Comparison of ENCODE assay signal across 9 mouse cellular contexts in the genomic region with DNA sequence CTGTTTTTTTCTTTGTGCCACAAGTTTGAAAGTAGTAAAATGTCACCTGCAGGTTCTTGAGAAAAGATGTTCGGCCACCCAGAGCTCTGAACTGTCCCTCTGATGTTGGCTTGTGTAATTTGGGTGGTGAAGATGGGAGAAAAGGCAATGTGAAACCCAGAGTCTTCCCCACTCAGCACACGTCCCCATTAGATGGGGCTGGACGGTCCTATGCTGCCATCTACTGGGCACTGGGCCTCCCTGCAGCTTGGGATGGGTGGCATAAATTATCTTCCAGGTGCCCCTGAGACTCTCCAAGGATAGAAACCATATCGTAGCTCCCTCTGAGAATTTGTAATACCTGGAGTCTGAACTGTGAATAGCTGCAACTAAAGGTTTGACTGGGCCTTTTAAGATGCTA. TPM values are rescaled to one million over a fixed set of nuclear protein-coding genes. Genes with fewer than 3 reads are reported as not detected.
DNase-seq lines count a peak whose midpoint lies in the region; TF ChIP-seq lines count a peak whose summit lies in the region.
"Had no signal": no experiment of that assay in that cellular context is flagged by ENCODE, and none has a peak within 500 bp of the region (broad histone marks: within the 10 kb centered on the region; RNA-seq: fewer than 3 reads in every experiment).

No protein-coding gene starts in this region.

- H3K27me3 ChIP-seq in E14TG2a.4 (ENCODE audit: insufficient read depth, low read length), result no peaks in the 10 kb centered on the region
- H3K27me3 ChIP-seq in embryonic facial prominence, embryonic 10.5 days (replicated peaks; ENCODE audit: low read depth, poor library complexity, severe bottlenecking), result 0 out of 2 replicates have a peak, but pooled peaks cover 4% of the 10 kb centered on the region

- H3K4me3 ChIP-seq in E14TG2a.4 (replicated peaks; ENCODE audit: low read length), result no peak overlapping the region
- no peak overlapping the region for H3K4me3 ChIP-seq in embryonic facial prominence, embryonic 10.5 days
- no peak overlapping the region for H3K4me3 ChIP-seq in lung, adult 2 months (replicated peaks; ENCODE audit: extremely low read depth, low read depth, low read length)

- H3K4me1 ChIP-seq in E14TG2a.4 (replicated peaks; ENCODE audit: low read depth, low read length), result peaks cover 5% of the 10 kb centered on the region; the same call in 1 of the 2 replicates
- no peaks in the 10 kb centered on the region for H3K4me1 ChIP-seq in embryonic facial prominence, embryonic 10.5 days
- no peaks in the 10 kb centered on the region for H3K4me1 ChIP-seq in lung, adult 2 months (ENCODE audit: control insufficient read depth, insufficient read depth, low read length)

- no peak for TF ChIP-seq POLR2A in lung, adult 2 months (IDR thresholded peaks at IDR 0.05; ENCODE audit: borderline replicate concordance, extremely low read depth, low read depth, low read length)

- TF ChIP-seq CTCF in E14TG2a.4 (conservative IDR thresholded peaks at IDR 0.05; ENCODE audit: low read length), result peak; percentile 98
- peak; percentile 98 for TF ChIP-seq CTCF in lung, adult 2 months (IDR thresholded peaks at IDR 0.05; ENCODE audit: insufficient read depth, low read length)

- peaks cover 5% of the 10 kb centered on the region for H3K36me3 ChIP-seq in E14TG2a.4 (ENCODE audit: insufficient read depth, low read length)
- H3K36me3 ChIP-seq in embryonic facial prominence, embryonic 10.5 days (replicated peaks), result no peaks in the 10 kb centered on the region

- no peaks in the 10 kb centered on the region for H3K9me3 ChIP-seq in E14TG2a.4 (ENCODE audit: low read length)
- H3K9me3 ChIP-seq in embryonic facial prominence, embryonic 10.5 days, result no peaks in the 10 kb centered on the region

- 11% methylated on average over 4 of the region's 4 CpGs for WGBS in embryonic facial prominence, embryonic 10.5 days
- WGBS in lung, adult 2 months, result 1% methylated on average over 4 of the region's 4 CpGs

- no peak overlapping the region for H3K27ac ChIP-seq in embryonic facial prominence, embryonic 10.5 days (replicated peaks)

- peak; percentile 86 for DNase-seq in adrenal gland, postnatal 14 days
- DNase-seq in embryonic facial prominence, embryonic 10.5 days (ENCODE audit: low spot score), result peak; percentile 76
- DNase-seq in heart, adult 9 months (ENCODE audit: low spot score in 2 of 2), result peak; percentile 24 to 56
- peak; percentile 52 to 79 for DNase-seq in kidney, postnatal 36 days
- DNase-seq in lung, adult 2 months, result peak; percentile 72
- DNase-seq in ovary, postnatal 36 days (ENCODE audit: low spot score), result peak; percentile 69
- DNase-seq in thymus, postnatal 14 days, result peak; percentile 67

RNA-seq across cellular contexts. Expression of a gene that starts 11.8 kb away (rescaled TPM):
- 9.2 and 13.2 TPM in 2 replicates for total RNA-seq in adrenal gland, postnatal 14 days (2021)
- polyA plus RNA-seq in embryonic facial prominence, embryonic 10.5 days (2016; fragmentation: Nextera tagmentation; extraction: Ambion mirVana), result 0.34 and 0.60 TPM in 2 replicates
- 0.57 and 1.3 TPM in 2 replicates for polyA plus RNA-seq in lung, adult 2 months (2012; rRNA removed)

RNA-seq across cellular contexts. Expression of a gene that starts 22.3 kb away (rescaled TPM):
- total RNA-seq in adrenal gland, postnatal 14 days (2021), result not detected in 2 replicates
- not detected in 2 replicates for polyA plus RNA-seq in embryonic facial prominence, embryonic 10.5 days (2016; fragmentation: Nextera tagmentation; extraction: Ambion mirVana)
- polyA plus RNA-seq in lung, adult 2 months (2012; rRNA removed), result not detected in 2 replicates
- polyA plus RNA-seq: heart, embryonic 14.5 days had no signal

RNA-seq across cellular contexts. Expression of a gene that starts 26.3 kb away (rescaled TPM):
- 1.2 and 1.4 TPM in 2 replicates for total RNA-seq in adrenal gland, postnatal 14 days (2021)
- polyA plus RNA-seq in embryonic facial prominence, embryonic 10.5 days (2016; fragmentation: Nextera tagmentation; extraction: Ambion mirVana), result not detected in 2 replicates
- 1.2 and 2.2 TPM in 2 replicates for polyA plus RNA-seq in lung, adult 2 months (2012; rRNA removed)
- polyA plus RNA-seq: heart, embryonic 14.5 days had no signal
